Comparison of ENCODE assay signal across 20 mouse cellular contexts in the genomic region with DNA sequence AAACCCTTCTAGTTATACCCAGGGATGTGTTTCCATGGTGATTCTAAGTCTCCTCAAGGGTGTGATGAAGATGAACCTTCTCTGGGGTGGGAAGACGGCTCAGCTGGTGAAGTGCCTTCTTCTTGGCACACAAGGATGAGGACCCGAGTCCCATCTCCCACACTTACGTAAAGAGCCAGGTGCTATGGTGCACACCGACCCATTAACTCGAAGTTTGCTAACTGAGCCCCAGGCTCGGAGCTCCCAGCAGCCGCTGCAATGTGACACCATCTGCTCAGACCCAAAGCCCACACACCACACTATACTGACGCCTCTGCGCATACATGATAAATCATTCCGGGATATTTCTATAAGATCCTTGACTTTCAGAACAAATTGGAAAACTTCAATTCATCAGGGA. TPM values are rescaled to one million over a fixed set of nuclear protein-coding genes. Genes with fewer than 3 reads are reported as not detected.
A peak's percentile ranks its signal among the peaks of the same experiment; 100 is the strongest.
DNase-seq lines count a peak whose midpoint lies in the region; ATAC-seq and TF ChIP-seq lines count a peak whose summit lies in the region.
"Had no signal": no experiment of that assay in that cellular context is flagged by ENCODE, and none has a peak within 500 bp of the region (broad histone marks: within the 10 kb centered on the region; RNA-seq: fewer than 3 reads in every experiment).

No protein-coding gene starts in this region.

- H3K4me3 ChIP-seq in left cerebral cortex, adult 2 months, result no peak overlapping the region
- no peak overlapping the region for H3K4me3 ChIP-seq in kidney, embryonic 16.5 days (ENCODE audit: low read length)
- no peak overlapping the region for H3K4me3 ChIP-seq in intestine, embryonic 15.5 days (replicated peaks)
- H3K4me3 ChIP-seq: embryonic facial prominence, embryonic 15.5 days; heart, embryonic 12.5 days had no signal

- no peak overlapping the region for H3K9ac ChIP-seq in kidney, embryonic 16.5 days (replicated peaks; ENCODE audit: low read length)
- H3K9ac ChIP-seq in intestine, embryonic 15.5 days, result no peak overlapping the region
- H3K9ac ChIP-seq: embryonic facial prominence, embryonic 15.5 days; heart, embryonic 12.5 days; lung, embryonic 14.5 days had no signal

- no peak for TF ChIP-seq POLR2A in brain, embryonic 14.5 days (IDR thresholded peaks at IDR 0.05; ENCODE audit: borderline replicate concordance, extremely low read depth, insufficient read depth, insufficient read length, poor library complexity, severe bottlenecking)

- WGBS in kidney, embryonic 16.5 days, result 52% methylated on average over 10 of the region's 10 CpGs
- WGBS in intestine, embryonic 15.5 days, result 73% methylated on average over 10 of the region's 10 CpGs

- no peak overlapping the region for H3K4me2 ChIP-seq in kidney, embryonic 16.5 days (replicated peaks; ENCODE audit: low read depth, low read length)
- H3K4me2 ChIP-seq in intestine, embryonic 15.5 days (replicated peaks), result no peak overlapping the region
- H3K4me2 ChIP-seq: embryonic facial prominence, embryonic 15.5 days; heart, embryonic 12.5 days; liver, embryonic 11.5 days; lung, embryonic 14.5 days had no signal

- H3K9me3 ChIP-seq in kidney, embryonic 16.5 days (ENCODE audit: low read length), result no peaks in the 10 kb centered on the region
- no peaks in the 10 kb centered on the region for H3K9me3 ChIP-seq in intestine, embryonic 15.5 days
- H3K9me3 ChIP-seq: embryonic facial prominence, embryonic 15.5 days; heart, embryonic 12.5 days had no signal

- no peak for ATAC-seq in kidney, embryonic 16.5 days (ENCODE audit: low FRiP score, low TSS enrichment)
- ATAC-seq in intestine, embryonic 15.5 days, result no peak
- ATAC-seq: hindbrain, postnatal 0 days; midbrain, embryonic 16.5 days had no signal

- peak; percentile 3 for DNase-seq in brain, embryonic 14.5 days (ENCODE audit: low read depth)
- peak; percentile 66 to 80 for DNase-seq in frontal cortex, postnatal 36 days (ENCODE audit: low spot score in 2 of 2)
- peak; percentile 50 to 63 for DNase-seq in left cerebral cortex, adult 2 months (ENCODE audit: extremely low spot score in 1 of 2, low spot score in 2 of 2)
- peak; percentile 35 for DNase-seq in right cerebral cortex, postnatal 14 days
- no peak for DNase-seq in adrenal gland, postnatal 14 days
- DNase-seq: B cell, adult 2 months; cerebellum, adult 18-20 months; gastrocnemius, postnatal 25 days; heart, postnatal 4 days; kidney, adult 9 months; lung, embryonic 14.5 days; thymus, postnatal 14 days had no signal

- no peaks in the 10 kb centered on the region for H3K36me3 ChIP-seq in kidney, embryonic 16.5 days (ENCODE audit: insufficient read depth, low read length)
- no peaks in the 10 kb centered on the region for H3K36me3 ChIP-seq in intestine, embryonic 15.5 days
- H3K36me3 ChIP-seq: embryonic facial prominence, embryonic 15.5 days; heart, embryonic 12.5 days had no signal

- H3K27me3 ChIP-seq in kidney, embryonic 16.5 days (ENCODE audit: insufficient read depth, low read length), result no peaks in the 10 kb centered on the region
- H3K27me3 ChIP-seq in intestine, embryonic 15.5 days (replicated peaks), result no peaks in the 10 kb centered on the region
- H3K27me3 ChIP-seq: embryonic facial prominence, embryonic 15.5 days; heart, embryonic 12.5 days had no signal

- no peak for TF ChIP-seq CTCF in brain, embryonic 14.5 days (IDR thresholded peaks at IDR 0.05; ENCODE audit: borderline replicate concordance, extremely low read depth, insufficient read depth, insufficient read length)
- no peak for TF ChIP-seq CTCF in left cerebral cortex, adult 2 months (IDR thresholded peaks at IDR 0.05)

- H3K4me1 ChIP-seq in kidney, embryonic 16.5 days (ENCODE audit: insufficient read depth, low read length), result no peaks in the 10 kb centered on the region
- no peaks in the 10 kb centered on the region for H3K4me1 ChIP-seq in intestine, embryonic 15.5 days (replicated peaks)
- H3K4me1 ChIP-seq: embryonic facial prominence, embryonic 15.5 days; heart, embryonic 12.5 days had no signal

- intact Hi-C loops in left cerebral cortex, adult 2 months (cut with DNase I), result loop anchor here (1.0 kb wide), 1 partner anchor 31 kb away; no protein-coding TSS in a partner anchor

- H3K27ac ChIP-seq in left cerebral cortex, adult 2 months, result peak overlapping the region; percentile 76
- H3K27ac ChIP-seq in kidney, embryonic 16.5 days (ENCODE audit: low read length), result no peak overlapping the region
- no peak overlapping the region for H3K27ac ChIP-seq in intestine, embryonic 15.5 days
- H3K27ac ChIP-seq: embryonic facial prominence, embryonic 15.5 days; hindbrain, postnatal 0 days; macrophage had no signal

RNA-seq across cellular contexts. Expression of a gene that starts 29.1 kb away (rescaled TPM):
- 67.6 and 87.0 TPM in 2 replicates for polyA plus RNA-seq in brain, embryonic 14.5 days (2012; rRNA removed)
- total RNA-seq in left cerebral cortex, adult 2 months (2021), result 10 to 100 TPM; 59.7 to 61.2 TPM
- 166 and 185 TPM in 2 replicates for polyA plus RNA-seq in kidney, embryonic 16.5 days (2015; fragmentation: Nextera tagmentation; extraction: Ambion mirVana)
- polyA plus RNA-seq in intestine, embryonic 15.5 days (2015; fragmentation: Nextera tagmentation; extraction: Ambion mirVana), result 169 and 180 TPM in 2 replicates
- 126 and 130 TPM in 2 replicates for total RNA-seq in adrenal gland, postnatal 14 days (2021)
